Mouse (Mus musculus): ENCODE data around the gene Il10ra. TPM values are rescaled to one million over a fixed set of nuclear protein-coding genes. Genes with fewer than 3 reads are reported as not detected.

Gene Il10ra
- 1.1 and 1.2 TPM in 2 replicates for polyA plus RNA-seq (2015; fragmentation: Nextera tagmentation; extraction: Ambion mirVana)

DNA sequence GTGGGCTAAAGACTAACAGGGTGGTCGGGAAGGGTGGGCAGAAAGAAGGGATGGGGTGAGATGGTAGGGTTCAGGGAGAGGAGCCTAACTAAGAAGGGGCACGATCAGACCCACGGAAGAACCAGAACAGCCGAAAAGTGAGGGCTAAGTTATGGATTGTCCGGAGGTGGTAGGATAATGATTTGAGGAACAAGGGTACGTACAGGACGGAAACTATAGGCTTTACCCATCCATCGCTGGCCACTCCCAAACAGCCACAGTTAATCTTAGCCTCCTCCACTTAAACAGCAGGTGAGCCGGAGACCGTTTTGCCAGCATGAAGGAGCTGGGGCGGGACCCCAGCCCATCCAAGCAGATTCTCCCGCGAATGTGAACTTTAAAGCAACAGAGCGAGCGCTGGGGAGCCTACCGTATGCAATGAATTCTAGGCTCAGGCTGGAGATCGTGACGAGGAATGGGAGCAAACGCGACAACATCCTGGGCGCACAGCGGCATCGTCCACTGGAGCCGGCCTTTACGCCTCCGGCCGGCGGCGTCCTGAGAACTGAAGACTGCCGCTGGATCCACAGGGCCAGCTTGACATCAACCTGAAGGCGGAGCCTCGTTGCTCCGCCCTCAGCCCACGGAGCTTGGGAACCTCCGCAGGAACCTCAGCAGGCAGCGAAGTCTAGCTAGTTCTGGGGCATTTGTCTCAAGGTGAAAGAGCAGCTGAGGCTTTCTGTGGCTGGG, at the start of gene Il10ra:
Il10ra (minus strand) TSS at position 553 of the 729 bp plus-strand sequence.
- H3K27me3 ChIP-seq (replicated peaks; ENCODE audit: control insufficient read depth, insufficient read depth, low read length), result peaks cover 24% of the 10 kb centered on the region
- no peak within 1 kb of the TSS for H3K27ac ChIP-seq (ENCODE audit: low read length)
- peak; percentile 53; the same call in 1 of the 2 replicates for ATAC-seq
- no peaks in the 10 kb centered on the region for H3K9me3 ChIP-seq (ENCODE audit: control insufficient read depth, low read length)
- no peaks in the 10 kb centered on the region for H3K4me1 ChIP-seq (ENCODE audit: control insufficient read depth, insufficient read depth, low read length)
- H3K9ac ChIP-seq (ENCODE audit: low read depth, low read length), result peak within 1 kb of the TSS; percentile 39
- no peaks in the 10 kb centered on the region for H3K36me3 ChIP-seq (ENCODE audit: control insufficient read depth, insufficient read depth, low read length)
- 8% methylated on average over 36 of the region's 36 CpGs for WGBS
- peak within 1 kb of the TSS; percentile 39 for H3K4me3 ChIP-seq (ENCODE audit: low read length)
- H3K4me2 ChIP-seq (ENCODE audit: low read depth, low read length), result peak within 1 kb of the TSS; percentile 63

- Histone ChIP-seq H3K4me2 (ENCODE audit: low read depth, low read length) (no peak overlapping the region), H3K4me1 (ENCODE audit: control insufficient read depth, insufficient read depth, low read length) (peaks cover 9% of the 10 kb centered on the region), H3K27ac (ENCODE audit: low read length) (no peak overlapping the region), H3K27me3 (replicated peaks; ENCODE audit: control insufficient read depth, insufficient read depth, low read length) (no peaks in the 10 kb centered on the region; the same call in 1 of the 2 replicates), H3K4me3 (ENCODE audit: low read length) (no peak overlapping the region), H3K9ac (ENCODE audit: low read depth, low read length) (no peak overlapping the region), H3K9me3 (ENCODE audit: control insufficient read depth, low read length) (no peaks in the 10 kb centered on the region), H3K36me3 (ENCODE audit: control insufficient read depth, insufficient read depth, low read length) (no peaks in the 10 kb centered on the region)
- no peak for ATAC-seq
- 66% methylated on average over 3 of the region's 3 CpGs for WGBS
Measured at GRCm38 (mm10) chr9:45317635-45318034, 48.7 kb upstream of the Il10ra start.

DNA sequence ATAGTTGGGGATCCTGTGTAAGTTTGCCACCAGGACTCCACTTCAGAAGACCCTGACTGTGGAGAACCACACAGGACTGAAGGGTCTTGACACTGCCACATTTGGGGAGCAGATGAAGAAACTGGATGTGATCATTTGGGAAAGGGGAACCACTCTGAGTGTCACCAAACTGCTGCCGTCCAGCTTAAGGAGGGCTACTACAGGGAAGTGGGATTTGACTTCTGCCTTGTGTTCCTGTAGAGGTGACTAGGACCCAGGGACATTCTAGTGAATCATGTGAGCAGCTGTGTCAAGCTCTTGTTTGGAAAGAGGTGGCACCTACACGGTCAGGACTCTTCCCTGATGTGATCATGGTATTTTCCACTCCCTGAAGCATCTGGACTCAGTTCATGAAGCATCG, 45.0 kb upstream of the Il10ra start:
- Histone ChIP-seq H3K27ac (ENCODE audit: low read length) (no peak overlapping the region), H3K36me3 (ENCODE audit: control insufficient read depth, insufficient read depth, low read length) (no peaks in the 10 kb centered on the region), H3K27me3 (replicated peaks; ENCODE audit: control insufficient read depth, insufficient read depth, low read length) (no peaks in the 10 kb centered on the region; the same call in 1 of the 2 replicates), H3K9me3 (ENCODE audit: control insufficient read depth, low read length) (no peaks in the 10 kb centered on the region), H3K4me2 (ENCODE audit: low read depth, low read length) (no peak overlapping the region), H3K4me1 (ENCODE audit: control insufficient read depth, insufficient read depth, low read length) (peaks cover 9% of the 10 kb centered on the region), H3K9ac (ENCODE audit: low read depth, low read length) (no peak overlapping the region), H3K4me3 (ENCODE audit: low read length) (no peak overlapping the region)
- WGBS, result 77% methylated on average over 3 of the region's 3 CpGs
- ATAC-seq, result no peak

DNA sequence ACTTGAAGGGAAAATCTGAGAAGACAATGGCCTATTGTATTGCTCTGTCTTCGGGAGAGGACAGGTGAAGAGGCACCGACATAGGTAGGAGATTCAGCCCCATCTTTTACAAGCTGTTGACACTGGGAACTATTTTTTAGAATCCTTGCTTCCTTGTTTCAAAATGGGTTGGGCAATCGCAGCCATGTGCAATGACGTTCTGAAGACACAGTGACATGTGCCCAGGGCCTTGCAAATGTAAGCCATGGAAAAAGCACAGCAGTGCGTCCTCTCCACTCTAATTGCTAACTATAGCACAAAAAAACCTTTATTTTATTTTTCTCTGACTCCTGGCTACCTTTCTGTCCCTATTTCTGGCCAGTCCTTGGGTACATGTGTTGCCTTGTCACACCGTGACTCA, 42.9 kb upstream of the Il10ra start:
- Histone ChIP-seq H3K27me3 (replicated peaks; ENCODE audit: control insufficient read depth, insufficient read depth, low read length) (no peaks in the 10 kb centered on the region; the same call in 1 of the 2 replicates), H3K4me1 (ENCODE audit: control insufficient read depth, insufficient read depth, low read length) (no peaks in the 10 kb centered on the region; the same call in 1 of the 2 replicates), H3K9me3 (ENCODE audit: control insufficient read depth, low read length) (no peaks in the 10 kb centered on the region), H3K4me2 (ENCODE audit: low read depth, low read length) (no peak overlapping the region), H3K27ac (ENCODE audit: low read length) (no peak overlapping the region), H3K4me3 (ENCODE audit: low read length) (no peak overlapping the region), H3K9ac (ENCODE audit: low read depth, low read length) (no peak overlapping the region), H3K36me3 (ENCODE audit: control insufficient read depth, insufficient read depth, low read length) (no peaks in the 10 kb centered on the region)
- WGBS, result 69% methylated on average over 6 of the region's 6 CpGs
- ATAC-seq, result peak; percentile 42; the same call in 1 of the 2 replicates

GRCm38 (mm10) chr9:45308521-45308920, 39.6 kb upstream of the Il10ra start:
- no peak for ATAC-seq
- H3K9ac ChIP-seq (ENCODE audit: low read depth, low read length), result no peak overlapping the region
- no peak overlapping the region for H3K4me2 ChIP-seq (ENCODE audit: low read depth, low read length)
- 74% methylated on average over 5 of the region's 5 CpGs for WGBS
- H3K36me3 ChIP-seq (ENCODE audit: control insufficient read depth, insufficient read depth, low read length), result no peaks in the 10 kb centered on the region
- no peaks in the 10 kb centered on the region for H3K4me1 ChIP-seq (ENCODE audit: control insufficient read depth, insufficient read depth, low read length)
- no peaks in the 10 kb centered on the region for H3K27me3 ChIP-seq (replicated peaks; ENCODE audit: control insufficient read depth, insufficient read depth, low read length)
- H3K27ac ChIP-seq (ENCODE audit: low read length), result no peak overlapping the region
- no peak overlapping the region for H3K4me3 ChIP-seq (ENCODE audit: low read length)
- H3K9me3 ChIP-seq (ENCODE audit: control insufficient read depth, low read length), result no peaks in the 10 kb centered on the region

GRCm38 (mm10) chr9:45306746-45307410, 37.9 kb upstream of the Il10ra start:
- H3K9me3 ChIP-seq (ENCODE audit: control insufficient read depth, low read length), result no peaks in the 10 kb centered on the region
- H3K4me1 ChIP-seq (ENCODE audit: control insufficient read depth, insufficient read depth, low read length), result no peaks in the 10 kb centered on the region
- H3K27me3 ChIP-seq (replicated peaks; ENCODE audit: control insufficient read depth, insufficient read depth, low read length), result no peaks in the 10 kb centered on the region
- no peak overlapping the region for H3K4me2 ChIP-seq (ENCODE audit: low read depth, low read length)
- H3K27ac ChIP-seq (ENCODE audit: low read length), result no peak overlapping the region
- no peak for ATAC-seq
- 88% methylated on average over 12 of the region's 12 CpGs for WGBS
- H3K9ac ChIP-seq (ENCODE audit: low read depth, low read length), result no peak overlapping the region
- no peaks in the 10 kb centered on the region for H3K36me3 ChIP-seq (ENCODE audit: control insufficient read depth, insufficient read depth, low read length)
- H3K4me3 ChIP-seq (ENCODE audit: low read length), result no peak overlapping the region

- 88% methylated on average over 8 of the region's 8 CpGs for WGBS
- ATAC-seq, result no peak
- H3K9ac ChIP-seq (ENCODE audit: low read depth, low read length), result no peak overlapping the region
Measured at GRCm38 (mm10) chr9:45301771-45302170, 32.8 kb upstream of the Il10ra start.

DNA sequence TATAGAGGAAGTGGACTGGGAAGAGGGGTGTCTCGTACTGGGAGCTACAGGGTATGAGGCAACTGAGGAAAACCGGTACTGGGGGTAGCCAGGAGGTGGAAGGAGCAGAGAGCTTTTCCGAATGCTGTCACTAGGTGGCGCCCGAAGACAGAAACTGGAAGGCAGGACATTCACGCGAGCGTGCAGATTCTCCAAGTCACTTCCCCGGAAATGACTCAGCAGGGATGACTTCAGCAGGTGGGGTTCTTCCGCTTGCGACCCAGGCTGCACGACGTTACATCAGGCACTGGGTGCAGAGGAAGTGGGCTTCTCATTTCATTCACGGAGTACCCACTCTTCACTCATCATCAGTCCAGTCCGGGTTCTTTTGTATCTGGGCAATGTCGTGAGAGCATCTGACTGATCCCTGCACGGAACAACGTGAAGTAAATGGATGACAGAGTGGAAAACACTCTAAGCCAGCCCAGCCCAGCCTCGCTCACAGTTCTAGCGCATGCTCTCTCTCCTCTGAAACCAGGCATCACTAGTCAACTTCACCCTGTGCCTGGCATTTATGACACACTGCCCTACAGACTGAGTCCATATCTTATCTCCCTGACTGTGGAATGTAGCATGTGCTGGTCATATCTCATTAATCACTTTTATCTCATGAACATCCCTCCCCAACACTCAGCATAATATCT, 31.6 kb upstream of the Il10ra start:
- Histone ChIP-seq H3K36me3 (ENCODE audit: control insufficient read depth, insufficient read depth, low read length) (no peaks in the 10 kb centered on the region), H3K4me3 (ENCODE audit: low read length) (peak overlapping the region; percentile 42), H3K9me3 (ENCODE audit: control insufficient read depth, low read length) (peaks cover 2% of the 10 kb centered on the region; the same call in 1 of the 2 replicates), H3K4me2 (ENCODE audit: low read depth, low read length) (peak overlapping the region; percentile 73), H3K4me1 (ENCODE audit: control insufficient read depth, insufficient read depth, low read length) (peaks cover 8% of the 10 kb centered on the region; the same call in 1 of the 2 replicates), H3K27me3 (replicated peaks; ENCODE audit: control insufficient read depth, insufficient read depth, low read length) (no peaks in the 10 kb centered on the region), H3K9ac (ENCODE audit: low read depth, low read length) (peak overlapping the region; percentile 60), H3K27ac (ENCODE audit: low read length) (peak overlapping the region; percentile 57)
- WGBS, result 9% methylated on average over 20 of the region's 20 CpGs
- ATAC-seq, result peak; percentile 94

More at GRCm38 (mm10) chr9:45301771-45302170, 32.8 kb upstream of the Il10ra start:
- H3K36me3 ChIP-seq (ENCODE audit: control insufficient read depth, insufficient read depth, low read length), result no peaks in the 10 kb centered on the region
- peaks cover 8% of the 10 kb centered on the region; the same call in 1 of the 2 replicates for H3K4me1 ChIP-seq (ENCODE audit: control insufficient read depth, insufficient read depth, low read length)
- H3K27ac ChIP-seq (ENCODE audit: low read length), result no peak overlapping the region
- no peak overlapping the region for H3K4me3 ChIP-seq (ENCODE audit: low read length)
- H3K27me3 ChIP-seq (replicated peaks; ENCODE audit: control insufficient read depth, insufficient read depth, low read length), result no peaks in the 10 kb centered on the region
- no peak overlapping the region for H3K4me2 ChIP-seq (ENCODE audit: low read depth, low read length)
- H3K9me3 ChIP-seq (ENCODE audit: control insufficient read depth, low read length), result peaks cover 2% of the 10 kb centered on the region; the same call in 1 of the 2 replicates

All from intestine, embryonic 16.5 days (tissue).